Mouse (Mus musculus) midbrain, embryonic 11.5 days (tissue): ENCODE data around the gene Ccdc136. TPM values are rescaled to one million over a fixed set of nuclear protein-coding genes. Genes with fewer than 3 reads are reported as not detected.

ENCODE experiments used
- ATAC-seq: fragments of 200-750 bp; cut with Nextera tagmentation; 2 replicates; pipeline ENCODE4 v1.8.0; 2017; ENCODE audit warnings: moderate TSS enrichment, moderate library complexity; ENCODE audit not compliant: low FRiP score
- DNase-seq: peaks from one replicate; pipeline ENCODE4 v3.0.0; 2015; ENCODE audit warnings: low spot score; ENCODE audit errors: missing footprints
- H3K27ac ChIP-seq: fragments of 300-500 bp; sonication (generic); 2 replicates; pipeline ENCODE4 v1.5.1; 2014; ENCODE audit warnings: low read depth, low read length
- H3K27me3 ChIP-seq: fragments of 300-500 bp; sonication (generic); 2 replicates; pipeline ENCODE4 v1.6.1; 2014; ENCODE audit warnings: mild to moderate bottlenecking, low read length, moderate library complexity, mixed read lengths; ENCODE audit not compliant: control insufficient read depth, insufficient read depth
- H3K36me3 ChIP-seq: fragments of 300-500 bp; sonication (generic); 2 replicates; pipeline ENCODE4 v1.6.1; 2014; ENCODE audit warnings: mild to moderate bottlenecking, low read length, moderate library complexity, mixed read lengths; ENCODE audit not compliant: control insufficient read depth, insufficient read depth
- H3K4me1 ChIP-seq: fragments of 300-500 bp; sonication (generic); 2 replicates; pipeline ENCODE4 v1.6.1; 2014; ENCODE audit warnings: low read length; ENCODE audit not compliant: control insufficient read depth, insufficient read depth
- H3K4me2 ChIP-seq: fragments of 300-500 bp; sonication (generic); 2 replicates; pipeline ENCODE4 v1.6.1; 2014; ENCODE audit warnings: mild to moderate bottlenecking, moderate library complexity
- H3K4me3 ChIP-seq: fragments of 300-500 bp; sonication (generic); 2 replicates; pipeline ENCODE4 v1.5.1; 2014; ENCODE audit warnings: low read depth, low read length
- H3K9ac ChIP-seq: fragments of 300-500 bp; sonication (generic); 2 replicates; pipeline ENCODE4 v1.6.1; 2014; ENCODE audit warnings: low read length
- H3K9me3 ChIP-seq: fragments of 300-500 bp; sonication (generic); 2 replicates; pipeline ENCODE4 v1.6.1; 2016; ENCODE audit warnings: low read length; ENCODE audit not compliant: control insufficient read depth
- WGBS: fragments of 180-500 bp; shearing (Covaris S2); extraction: QIAGEN DNeasy Blood & Tissue Kit; methylation state at CpG from one replicate; pipeline ENCODE4 v1.1.7; 2014; 5-methylcytosine and 5-hydroxymethylcytosine counted together
- polyA plus RNA-seq: library from polyadenylated mRNA; unstranded; fragments of >200 nt; fragmentation: Nextera tagmentation; extraction: Ambion mirVana; gene quantifications from 2 replicates; pipeline ENCODE4 v1.2.1, GENCODE M21; 2014

Gene Ccdc136
- polyA plus RNA-seq, 1 experiment from 2014 or later: 20.5 TPM

DNA sequence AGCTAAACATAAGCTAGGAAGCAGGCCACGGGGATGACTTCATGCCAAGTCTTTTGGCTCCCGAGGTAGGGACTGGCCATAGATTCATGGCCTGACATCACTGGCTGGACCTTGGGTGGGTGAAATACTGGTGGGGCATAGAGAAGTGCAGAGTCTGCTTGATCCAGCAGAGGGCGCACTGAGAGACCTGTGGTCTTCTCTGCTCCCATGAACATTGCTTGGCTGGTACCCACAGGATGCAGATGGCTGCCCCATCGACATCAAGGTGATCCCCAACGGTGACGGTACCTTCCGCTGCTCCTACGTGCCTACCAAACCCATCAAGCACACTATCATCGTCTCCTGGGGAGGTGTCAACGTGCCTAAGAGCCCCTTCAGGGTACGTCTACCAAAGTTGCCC lies 48.7 kb downstream of the Ccdc136 start:
- ATAC-seq: no peak
- no peaks in the 10 kb centered on the region for H3K4me1 ChIP-seq
- no peak for DNase-seq
- no peaks in the 10 kb centered on the region for H3K9me3 ChIP-seq
- no peak overlapping the region for H3K4me2 ChIP-seq
- no peaks in the 10 kb centered on the region for H3K27me3 ChIP-seq
- H3K4me3 ChIP-seq: no peak overlapping the region
- no peak overlapping the region for H3K27ac ChIP-seq
- H3K36me3 ChIP-seq: no peaks in the 10 kb centered on the region
- H3K9ac ChIP-seq: no peak overlapping the region
- 75% methylated on average over 11 of the region's 11 CpGs for WGBS

DNA sequence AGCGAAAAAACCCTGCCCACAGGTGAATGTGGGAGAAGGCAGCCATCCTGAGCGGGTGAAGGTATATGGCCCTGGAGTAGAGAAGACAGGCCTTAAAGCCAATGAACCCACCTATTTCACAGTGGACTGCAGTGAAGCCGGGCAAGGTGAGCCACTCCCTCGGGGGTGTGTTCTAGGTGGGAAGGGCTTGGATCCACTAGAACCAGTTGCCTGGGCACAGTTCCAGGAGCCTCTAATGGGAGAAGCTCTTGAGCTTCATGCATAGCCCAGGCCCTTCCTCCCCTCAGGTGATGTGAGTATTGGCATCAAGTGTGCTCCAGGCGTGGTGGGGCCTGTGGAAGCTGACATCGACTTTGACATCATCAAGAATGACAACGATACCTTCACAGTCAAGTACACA lies 49.2 kb downstream of the Ccdc136 start:
- Histone ChIP-seq H3K36me3 (no peaks in the 10 kb centered on the region), H3K9me3 (no peaks in the 10 kb centered on the region), H3K27me3 (no peaks in the 10 kb centered on the region), H3K9ac (no peak overlapping the region), H3K4me3 (no peak overlapping the region), H3K4me2 (no peak overlapping the region), H3K4me1 (no peaks in the 10 kb centered on the region), H3K27ac (no peak overlapping the region)
- 92% methylated on average over 7 of the region's 7 CpGs for WGBS
- ATAC-seq (no peak), DNase-seq (no peak)

DNA sequence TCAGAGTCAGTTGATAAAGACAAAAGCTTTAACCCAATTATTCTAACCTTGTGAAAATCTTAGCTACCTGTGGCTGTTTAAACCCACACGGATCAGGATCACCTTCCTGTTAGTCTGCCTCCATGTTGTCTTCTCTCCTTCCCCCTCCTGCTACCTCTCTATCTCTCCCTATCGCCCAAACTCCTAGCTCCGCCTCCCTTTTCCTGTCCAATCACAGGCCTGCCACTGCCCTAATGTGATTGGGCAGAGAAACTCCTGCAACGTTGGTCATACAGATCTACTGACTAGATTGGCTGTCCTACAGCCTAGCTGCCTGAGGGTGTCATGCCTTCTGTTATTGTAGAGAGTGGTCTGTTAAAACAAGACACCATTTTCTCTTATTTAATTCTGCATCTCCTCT lies 53.7 kb downstream of the Ccdc136 start:
- 27% methylated on average over 4 of the region's 4 CpGs for WGBS
- no peak for ATAC-seq

DNA sequence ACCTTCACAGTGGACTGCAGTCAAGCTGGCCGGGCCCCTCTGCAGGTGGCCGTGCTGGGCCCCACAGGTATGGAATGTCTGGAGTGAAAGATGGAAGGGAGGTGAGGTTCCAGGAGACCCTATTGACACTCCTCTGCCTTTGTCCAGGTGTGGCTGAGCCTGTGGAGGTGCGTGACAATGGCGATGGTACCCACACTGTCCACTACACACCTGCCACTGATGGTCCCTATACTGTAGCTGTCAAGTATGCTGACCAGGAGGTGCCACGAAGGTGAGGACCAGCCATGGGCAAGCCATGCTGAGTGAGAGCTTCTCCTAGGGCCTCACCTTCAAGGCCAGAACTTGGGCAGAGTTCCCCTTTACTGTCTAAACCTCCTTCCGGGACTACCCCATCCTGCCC lies 54.6 kb downstream of the Ccdc136 start:
- DNase-seq: no peak
- Histone ChIP-seq H3K4me2 (no peak overlapping the region), H3K9ac (no peak overlapping the region), H3K27me3 (no peaks in the 10 kb centered on the region), H3K36me3 (no peaks in the 10 kb centered on the region), H3K27ac (no peak overlapping the region), H3K4me1 (no peaks in the 10 kb centered on the region), H3K9me3 (no peaks in the 10 kb centered on the region), H3K4me3 (no peak overlapping the region)
- WGBS: 94% methylated on average over 6 of the region's 6 CpGs
- no peak for ATAC-seq

More for the DNA sequence above, 53.7 kb downstream of the Ccdc136 start:
- no peak overlapping the region for H3K4me3 ChIP-seq
- no peak overlapping the region for H3K9ac ChIP-seq
- no peaks in the 10 kb centered on the region for H3K4me1 ChIP-seq
- H3K4me2 ChIP-seq: no peak overlapping the region
- no peak overlapping the region for H3K27ac ChIP-seq
- H3K36me3 ChIP-seq: no peaks in the 10 kb centered on the region
- DNase-seq: no peak
- H3K9me3 ChIP-seq: no peaks in the 10 kb centered on the region
- no peaks in the 10 kb centered on the region for H3K27me3 ChIP-seq

DNA sequence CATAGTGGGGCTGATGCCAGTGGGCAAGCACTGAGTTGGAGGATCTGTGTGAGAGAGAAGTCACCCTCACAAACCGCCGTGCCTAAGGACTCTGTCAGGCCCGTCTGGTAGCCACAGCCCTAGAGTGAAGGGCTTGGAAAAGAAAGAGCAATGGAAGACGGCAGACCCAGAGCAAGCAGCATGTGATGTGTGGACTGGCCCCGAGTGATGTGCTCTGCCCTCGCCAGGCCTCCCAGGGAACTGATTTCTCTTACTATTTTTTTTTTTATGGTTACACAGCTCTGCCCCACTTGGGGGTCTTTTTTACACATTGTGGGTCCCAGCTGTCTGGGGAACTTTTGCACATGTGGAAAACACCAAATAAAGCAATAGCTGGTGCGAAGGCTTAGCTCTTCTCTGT lies 65.4 kb downstream of the Ccdc136 start:
- Histone ChIP-seq H3K4me3 (no peak overlapping the region), H3K27me3 (no peaks in the 10 kb centered on the region)

DNA sequence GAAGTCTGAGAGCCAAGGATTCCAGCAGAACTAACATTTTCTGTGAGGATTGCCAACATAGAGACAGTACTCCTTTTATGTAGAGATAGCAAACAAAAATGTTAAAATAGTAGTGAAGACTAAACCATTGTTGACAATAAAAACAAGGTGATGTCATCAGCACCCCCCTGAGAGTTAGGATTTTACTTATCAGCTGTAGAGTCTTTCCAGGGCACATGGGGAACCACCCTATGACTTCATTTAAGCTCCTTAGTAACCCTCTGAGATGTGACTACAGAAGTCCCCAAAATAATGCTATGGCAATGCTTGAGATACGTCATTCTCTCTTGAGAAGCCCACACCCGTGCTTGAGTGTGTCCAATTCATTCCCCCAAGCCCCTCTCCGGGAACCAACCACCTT lies 67.3 kb downstream of the Ccdc136 start:
- H3K36me3 ChIP-seq: no peaks in the 10 kb centered on the region
- H3K4me1 ChIP-seq: peaks cover under 1% of the 10 kb centered on the region; the same call in 1 of the 2 replicates
- no peaks in the 10 kb centered on the region for H3K9me3 ChIP-seq
- WGBS: 72% methylated on average over 3 of the region's 3 CpGs
- no peaks in the 10 kb centered on the region for H3K27me3 ChIP-seq
- ATAC-seq (no peak), DNase-seq (no peak)
- no peak overlapping the region for H3K27ac ChIP-seq
- no peak overlapping the region for H3K4me3 ChIP-seq
- H3K9ac ChIP-seq: no peak overlapping the region
- no peak overlapping the region for H3K4me2 ChIP-seq

More for the DNA sequence above, 65.4 kb downstream of the Ccdc136 start:
- WGBS: 65% methylated on average over 7 of the region's 7 CpGs
- Histone ChIP-seq H3K27ac (no peak overlapping the region), H3K36me3 (no peaks in the 10 kb centered on the region), H3K9me3 (no peaks in the 10 kb centered on the region), H3K4me2 (no peak overlapping the region), H3K4me1 (no peaks in the 10 kb centered on the region), H3K9ac (no peak overlapping the region)
- DNase-seq: no peak
- ATAC-seq: no peak

DNA sequence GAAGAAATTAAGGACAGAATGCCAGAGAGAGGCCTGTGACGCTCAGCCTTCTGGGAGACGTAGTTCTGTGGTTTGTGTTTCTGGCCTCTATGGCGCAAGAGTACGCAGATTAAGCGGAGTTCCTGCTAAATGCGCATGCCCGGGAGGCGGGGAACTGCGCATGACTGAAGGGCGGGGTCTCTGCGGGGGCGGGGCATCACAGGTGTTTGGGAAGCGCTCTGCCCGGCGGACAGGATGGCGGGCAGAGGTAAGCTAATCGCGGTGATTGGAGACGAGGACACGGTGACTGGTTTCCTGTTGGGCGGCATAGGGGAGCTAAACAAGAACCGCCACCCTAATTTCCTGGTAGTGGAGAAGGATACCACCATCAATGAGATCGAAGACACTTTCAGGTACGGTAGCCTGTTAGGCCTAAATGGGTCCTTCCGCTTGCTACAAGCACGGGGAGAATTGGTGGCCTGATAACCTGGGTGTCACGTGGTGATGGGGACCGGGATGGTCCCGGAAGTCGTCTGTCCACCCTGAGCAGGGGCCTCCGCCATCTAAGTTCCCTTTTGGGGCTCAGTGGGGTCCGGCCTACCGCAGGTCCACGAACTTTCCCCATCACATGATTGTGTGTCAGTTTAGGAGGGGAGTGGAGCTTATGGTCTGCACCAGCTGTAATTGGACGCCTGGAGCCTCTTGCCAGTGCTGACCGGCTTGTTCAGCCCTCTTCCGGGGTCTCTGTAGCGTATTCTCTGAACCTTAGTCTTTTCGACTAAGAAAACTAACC lies 71.7 kb downstream of the Ccdc136 start, which contains the start of gene Atp6v1f:
TSS of gene Atp6v1f (plus strand) at position 136 of the 772 bp plus-strand sequence.
- under 1% methylated on average over 39 of the region's 39 CpGs for WGBS
- Histone ChIP-seq H3K4me2 (peak within 1 kb of the TSS; percentile 72), H3K9ac (peak within 1 kb of the TSS; percentile 66), H3K4me1 (peaks cover 6% of the 10 kb centered on the region), H3K27ac (no peak within 1 kb of the TSS), H3K36me3 (no peaks in the 10 kb centered on the region; the same call in 1 of the 2 replicates), H3K4me3 (peak within 1 kb of the TSS; percentile 65), H3K9me3 (no peaks in the 10 kb centered on the region), H3K27me3 (no peaks in the 10 kb centered on the region)
- peak; percentile 94 for ATAC-seq
- DNase-seq: peak; percentile 99

DNA sequence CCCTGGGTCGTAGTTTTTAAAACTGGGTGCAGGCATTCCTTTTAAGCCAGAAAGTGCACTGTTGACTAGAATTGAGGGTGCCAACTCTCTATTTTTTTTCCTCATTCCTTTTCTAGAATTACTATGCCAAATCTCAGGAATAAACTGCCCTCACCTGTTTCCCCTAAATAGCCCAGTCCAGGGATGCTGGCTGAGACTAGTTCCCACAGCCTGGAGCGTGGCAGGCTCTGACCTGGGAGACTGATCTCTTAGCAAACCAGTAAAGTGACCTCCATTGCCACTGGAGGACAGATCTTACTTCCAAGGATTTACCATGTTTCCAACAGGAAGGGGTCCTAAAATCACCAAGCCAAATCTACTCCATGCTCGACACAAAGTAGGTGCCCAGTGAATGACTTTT lies 72.7 kb downstream of the Ccdc136 start:
- 88% methylated on average over 3 of the region's 3 CpGs for WGBS
- Histone ChIP-seq H3K4me2 (peak overlapping the region; percentile 72), H3K4me3 (peak overlapping the region; percentile 65; the same call in 1 of the 2 replicates), H3K27ac (no peak overlapping the region), H3K4me1 (peaks cover 10% of the 10 kb centered on the region), H3K9ac (no peak overlapping the region), H3K36me3 (no peaks in the 10 kb centered on the region; the same call in 1 of the 2 replicates), H3K27me3 (no peaks in the 10 kb centered on the region), H3K9me3 (no peaks in the 10 kb centered on the region)
- DNase-seq (peak; percentile 64), ATAC-seq (no peak)

DNA sequence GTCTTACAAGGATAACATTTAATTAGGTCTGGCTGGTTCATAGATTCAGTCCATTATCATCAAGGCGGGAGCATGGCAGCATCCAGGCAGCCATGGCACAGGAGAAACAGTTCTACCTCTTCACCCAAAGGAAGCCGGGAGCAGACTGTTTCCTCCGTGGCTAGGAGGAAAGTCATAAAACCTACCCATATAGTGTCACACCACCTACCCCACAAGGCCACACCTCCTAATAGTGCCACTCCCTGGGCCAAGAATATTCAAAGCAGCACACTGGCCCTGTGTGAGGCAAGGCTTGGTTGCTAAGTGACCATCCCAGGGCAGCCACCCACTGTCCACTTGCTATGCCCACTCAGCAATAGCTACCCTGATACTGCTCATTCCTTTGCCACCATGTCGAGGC lies 75.0 kb downstream of the Ccdc136 start, which contains the start of gene Atp6v1fnb:
TSS of gene Atp6v1fnb (plus strand) at position 301 of the 400 bp plus-strand sequence.
- Histone ChIP-seq H3K27ac (no peak within 1 kb of the TSS), H3K4me1 (peaks cover 12% of the 10 kb centered on the region), H3K36me3 (no peaks in the 10 kb centered on the region; the same call in 1 of the 2 replicates), H3K9me3 (no peaks in the 10 kb centered on the region), H3K4me2 (no peak within 1 kb of the TSS), H3K4me3 (no peak within 1 kb of the TSS), H3K9ac (no peak within 1 kb of the TSS), H3K27me3 (no peaks in the 10 kb centered on the region; the same call in 1 of the 2 replicates)
- 91% methylated on average over 4 of the region's 4 CpGs for WGBS
- DNase-seq (no peak), ATAC-seq (no peak)
